Mouse (Mus musculus): ENCODE measurements around the gene Kalrn.
A peak's percentile ranks its signal among the peaks of the same experiment; 100 is the strongest.
"Not testable (repeated sequence)": the region's sequence is repeated elsewhere in the genome, so short reads cannot be mapped to it uniquely, and the experiment has no call there.

The Kalrn gene

GRCm38 (mm10) chr16:34095093-34095465, 478.3 kb downstream of the Kalrn start:
- no peak for DNase-seq

GRCm38 (mm10) chr16:34094446-34095092, 478.8 kb downstream of the Kalrn start:
- no peak for DNase-seq

GRCm38 (mm10) chr16:34093734-34094445, 479.4 kb downstream of the Kalrn start:
- DNase-seq: no peak

GRCm38 (mm10) chr16:34089528-34090095, 483.7 kb downstream of the Kalrn start:
- no peak for DNase-seq

GRCm38 (mm10) chr16:34089022-34089421, 484.3 kb downstream of the Kalrn start:
- DNase-seq: no peak

- DNase-seq: no peak
Observed at GRCm38 (mm10) chr16:34088331-34088730, 485.0 kb downstream of the Kalrn start.

GRCm38 (mm10) chr16:34084135-34084920, 489.0 kb downstream of the Kalrn start:
- no peak for DNase-seq

GRCm38 (mm10) chr16:34082494-34083469, 490.6 kb downstream of the Kalrn start:
- DNase-seq: no peak

- DNase-seq: peak; percentile 21 to 29
Observed at GRCm38 (mm10) chr16:34081683-34082438, 491.5 kb downstream of the Kalrn start.

GRCm38 (mm10) chr16:34081314-34081682, 492.0 kb downstream of the Kalrn start:
- DNase-seq: not testable (repeated sequence)

GRCm38 (mm10) chr16:34080818-34081217, 492.5 kb downstream of the Kalrn start:
- DNase-seq: no peak

GRCm38 (mm10) chr16:34079511-34079910, 493.8 kb downstream of the Kalrn start:
- no peak for DNase-seq

GRCm38 (mm10) chr16:34078732-34079131, 494.6 kb downstream of the Kalrn start:
- DNase-seq: no peak

- no peak for DNase-seq
Observed at GRCm38 (mm10) chr16:34076101-34076500, 497.2 kb downstream of the Kalrn start.

GRCm38 (mm10) chr16:34073930-34074329, 499.4 kb downstream of the Kalrn start:
- DNase-seq: no peak

GRCm38 (mm10) chr16:34072136-34072535, 501.2 kb downstream of the Kalrn start:
- DNase-seq: no peak

- DNase-seq: no peak
Observed at GRCm38 (mm10) chr16:34071223-34071825, 502.0 kb downstream of the Kalrn start.

- DNase-seq: no peak
Observed at GRCm38 (mm10) chr16:34069481-34069880, 503.9 kb downstream of the Kalrn start.

GRCm38 (mm10) chr16:34066922-34067321, 506.4 kb downstream of the Kalrn start:
- DNase-seq: peak; percentile 31 to 63

GRCm38 (mm10) chr16:34066376-34066775, 507.0 kb downstream of the Kalrn start:
- DNase-seq: no peak

- no peak for DNase-seq
Observed at GRCm38 (mm10) chr16:34063313-34063712, 510.0 kb downstream of the Kalrn start.
